Mouse (Mus musculus): Measurements from ENCODE around the gene Rps6ka2. TPM values are rescaled to one million over a fixed set of nuclear protein-coding genes. Genes with fewer than 3 reads are reported as not detected.
A peak's percentile ranks its signal among the peaks of the same experiment; 100 is the strongest.
"Not testable (repeated sequence)": the region's sequence is repeated elsewhere in the genome, so short reads cannot be mapped to it uniquely, and the experiment has no call there.

Gene Rps6ka2
- 29.6 and 30.9 TPM in 2 replicates for polyA plus RNA-seq (2016; fragmentation: Nextera tagmentation; extraction: Ambion mirVana)

DNA sequence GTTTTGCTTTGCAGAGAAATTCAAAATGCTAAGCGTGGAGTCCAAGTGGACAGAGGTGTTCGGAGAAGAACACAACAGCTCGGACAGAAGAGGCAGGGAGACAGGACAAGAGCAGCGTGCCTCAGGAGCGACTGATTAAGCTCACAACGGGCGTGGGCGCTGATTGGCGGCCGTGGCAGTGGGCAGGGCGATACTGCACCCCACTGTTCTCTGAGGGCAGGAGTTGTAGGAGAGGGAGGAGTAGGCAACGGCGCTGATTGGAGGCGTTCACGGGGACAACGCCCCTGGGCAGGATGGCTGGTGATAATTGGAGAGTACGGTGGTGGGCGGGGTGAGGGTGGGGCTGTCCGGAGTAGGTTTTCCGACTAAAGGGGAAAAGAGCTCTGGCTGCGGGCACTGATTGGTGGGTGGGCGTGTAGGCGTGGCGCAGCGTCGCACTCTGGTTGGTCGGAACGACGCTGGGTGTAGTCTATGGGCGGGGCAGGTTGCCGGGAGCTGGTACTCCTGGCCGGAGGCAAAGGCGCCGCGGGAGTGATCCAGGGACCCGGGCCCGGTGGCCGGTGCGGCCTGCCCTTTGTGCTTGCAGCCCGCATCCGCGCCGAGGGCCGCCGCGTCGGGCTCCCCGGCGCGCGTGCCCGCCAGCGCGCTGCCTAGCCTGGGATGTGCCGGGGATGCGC is at the start of gene Rps6ka2:
Rps6ka2 (plus strand) TSS at position 489 of the 677 bp plus-strand sequence.
- no peaks in the 10 kb centered on the region for H3K27me3 ChIP-seq
- peaks cover 28% of the 10 kb centered on the region for H3K4me1 ChIP-seq
- ATAC-seq (ENCODE audit: low FRiP score, low read depth): peak; percentile 99
- peak within 1 kb of the TSS; percentile 82 for H3K4me3 ChIP-seq
- no peaks in the 10 kb centered on the region for H3K9me3 ChIP-seq
- 0% methylated on average over 55 of the region's 56 CpGs for WGBS
- peak within 1 kb of the TSS; percentile 80 for H3K4me2 ChIP-seq (replicated peaks)
- peak within 1 kb of the TSS; percentile 80 for H3K9ac ChIP-seq (replicated peaks)
- peak within 1 kb of the TSS; percentile 95 for H3K27ac ChIP-seq (replicated peaks)
- H3K36me3 ChIP-seq: no peaks in the 10 kb centered on the region

DNA sequence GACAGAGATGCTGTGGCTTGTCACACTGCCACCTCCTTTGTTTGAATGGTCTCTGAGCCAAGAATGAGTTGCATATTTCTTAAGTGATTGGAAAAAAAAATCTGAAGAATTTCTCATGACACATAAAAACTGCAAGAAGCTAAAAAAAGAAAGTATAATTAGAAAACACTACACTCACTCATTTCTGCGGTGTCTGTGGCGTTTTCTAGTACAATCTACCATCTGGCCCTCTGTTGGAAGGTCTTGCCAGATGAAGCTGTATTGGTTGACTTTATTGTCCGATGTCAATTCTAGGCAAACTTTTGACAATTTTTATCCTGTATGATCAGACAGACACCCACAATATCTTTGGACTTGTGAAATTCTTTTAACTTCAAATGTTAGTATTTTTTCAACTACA is 49.1 kb upstream of the Rps6ka2 start:
- H3K4me2 ChIP-seq (replicated peaks); H3K36me3 ChIP-seq; ATAC-seq (ENCODE audit: low FRiP score, low read depth); H3K27ac ChIP-seq (replicated peaks); H3K9ac ChIP-seq (replicated peaks); H3K4me3 ChIP-seq; H3K9me3 ChIP-seq; H3K27me3 ChIP-seq; H3K4me1 ChIP-seq: not testable (repeated sequence)
- WGBS: 95% methylated on average over 3 of the region's 3 CpGs

DNA sequence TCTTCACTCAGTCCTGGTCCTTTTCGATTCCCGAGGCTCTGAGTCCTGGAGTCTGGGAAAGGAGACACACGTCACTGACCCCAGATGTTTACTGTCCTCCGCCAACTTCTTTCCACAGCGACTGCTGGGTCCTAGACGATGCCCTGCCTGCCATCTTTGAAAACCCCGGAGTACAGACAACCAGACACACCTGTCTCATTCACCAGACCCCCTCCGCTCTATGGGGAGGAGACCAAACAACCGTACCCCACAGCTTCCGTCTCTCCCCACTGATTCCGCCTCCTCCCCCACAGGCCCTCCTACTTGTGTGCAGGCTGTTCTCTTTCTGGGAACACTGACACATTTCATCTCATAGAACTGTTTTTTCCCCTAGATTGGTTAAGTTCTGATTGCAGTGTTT is 47.4 kb upstream of the Rps6ka2 start:
- not testable (repeated sequence) for H3K4me1 ChIP-seq; H3K9ac ChIP-seq (replicated peaks); H3K27me3 ChIP-seq; H3K27ac ChIP-seq (replicated peaks); H3K36me3 ChIP-seq; H3K9me3 ChIP-seq; ATAC-seq (ENCODE audit: low FRiP score, low read depth); H3K4me2 ChIP-seq (replicated peaks); H3K4me3 ChIP-seq
- WGBS: 82% methylated on average over 11 of the region's 11 CpGs

DNA sequence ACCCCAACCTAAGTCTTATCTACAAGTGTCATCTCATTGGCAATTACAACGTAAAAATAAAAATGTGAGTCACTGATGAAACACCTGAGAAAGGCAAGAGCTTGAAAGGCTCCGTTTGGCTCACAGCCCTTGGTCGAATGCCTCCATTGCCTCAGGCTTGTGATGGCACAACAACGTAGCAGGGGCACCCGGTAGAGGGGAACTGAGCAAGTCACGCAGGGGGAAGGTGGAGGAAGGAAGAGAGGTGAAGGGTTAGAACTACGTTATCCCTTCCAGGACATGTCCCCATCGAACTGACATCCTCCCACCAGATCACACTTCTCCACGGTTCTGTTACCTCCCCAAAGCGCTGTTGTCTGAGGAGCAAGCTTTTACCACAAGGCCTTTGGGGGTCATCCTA is 43.4 kb upstream of the Rps6ka2 start:
- not testable (repeated sequence) for H3K4me3 ChIP-seq; H3K27me3 ChIP-seq; H3K9me3 ChIP-seq; H3K36me3 ChIP-seq; ATAC-seq (ENCODE audit: low FRiP score, low read depth); H3K4me2 ChIP-seq (replicated peaks); H3K9ac ChIP-seq (replicated peaks); H3K4me1 ChIP-seq; H3K27ac ChIP-seq (replicated peaks)
- 91% methylated on average over 7 of the region's 10 CpGs for WGBS

DNA sequence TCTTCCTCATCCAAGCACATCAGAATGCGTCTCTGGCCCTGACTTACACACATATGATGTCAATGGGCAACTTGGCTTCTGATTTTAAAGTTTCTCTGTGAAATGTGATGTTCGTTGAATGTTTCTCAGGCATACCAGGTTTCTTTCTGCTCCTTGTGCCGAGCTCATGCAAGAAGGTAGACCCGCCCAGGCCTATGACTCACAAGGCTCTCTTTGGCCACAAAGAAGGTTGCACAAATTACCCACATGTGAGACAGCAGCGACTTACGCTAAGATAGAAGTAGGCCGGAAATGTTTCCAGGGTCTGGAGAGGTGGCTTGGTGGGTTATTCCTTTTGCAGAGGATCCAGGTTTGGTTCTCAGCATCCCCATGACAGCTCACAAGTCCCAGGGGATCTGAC is 35.9 kb upstream of the Rps6ka2 start:
- not testable (repeated sequence) for H3K4me3 ChIP-seq; H3K27me3 ChIP-seq; H3K4me2 ChIP-seq (replicated peaks); H3K27ac ChIP-seq (replicated peaks); ATAC-seq (ENCODE audit: low FRiP score, low read depth); H3K9me3 ChIP-seq; H3K9ac ChIP-seq (replicated peaks); H3K36me3 ChIP-seq; H3K4me1 ChIP-seq
- WGBS: no CpG with 5 or more reads among the region's 7 CpGs

DNA sequence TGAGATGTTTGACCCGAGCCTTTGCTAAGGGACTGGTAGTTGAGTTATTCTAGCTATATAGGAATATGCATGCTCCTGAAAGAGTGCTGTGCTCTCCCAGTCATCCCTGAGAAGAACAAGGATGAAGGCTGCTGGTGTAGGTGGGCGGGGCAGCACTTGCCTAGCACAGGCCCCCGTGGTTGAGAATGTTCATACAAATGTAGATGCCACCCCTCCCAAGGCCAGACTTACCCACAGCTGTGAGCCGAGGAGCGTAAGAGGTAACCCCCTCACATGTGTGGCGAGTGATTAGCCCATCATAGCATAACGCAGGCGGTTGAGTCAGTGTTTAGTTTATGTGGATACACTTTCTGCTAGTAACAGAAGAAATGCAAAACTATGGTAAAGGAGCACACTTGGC is 34.6 kb upstream of the Rps6ka2 start:
- H3K9me3 ChIP-seq; H3K4me1 ChIP-seq; H3K27me3 ChIP-seq; ATAC-seq (ENCODE audit: low FRiP score, low read depth); H3K4me2 ChIP-seq (replicated peaks); H3K4me3 ChIP-seq; H3K36me3 ChIP-seq; H3K27ac ChIP-seq (replicated peaks); H3K9ac ChIP-seq (replicated peaks): not testable (repeated sequence)
- 91% methylated on average over 7 of the region's 8 CpGs for WGBS

DNA sequence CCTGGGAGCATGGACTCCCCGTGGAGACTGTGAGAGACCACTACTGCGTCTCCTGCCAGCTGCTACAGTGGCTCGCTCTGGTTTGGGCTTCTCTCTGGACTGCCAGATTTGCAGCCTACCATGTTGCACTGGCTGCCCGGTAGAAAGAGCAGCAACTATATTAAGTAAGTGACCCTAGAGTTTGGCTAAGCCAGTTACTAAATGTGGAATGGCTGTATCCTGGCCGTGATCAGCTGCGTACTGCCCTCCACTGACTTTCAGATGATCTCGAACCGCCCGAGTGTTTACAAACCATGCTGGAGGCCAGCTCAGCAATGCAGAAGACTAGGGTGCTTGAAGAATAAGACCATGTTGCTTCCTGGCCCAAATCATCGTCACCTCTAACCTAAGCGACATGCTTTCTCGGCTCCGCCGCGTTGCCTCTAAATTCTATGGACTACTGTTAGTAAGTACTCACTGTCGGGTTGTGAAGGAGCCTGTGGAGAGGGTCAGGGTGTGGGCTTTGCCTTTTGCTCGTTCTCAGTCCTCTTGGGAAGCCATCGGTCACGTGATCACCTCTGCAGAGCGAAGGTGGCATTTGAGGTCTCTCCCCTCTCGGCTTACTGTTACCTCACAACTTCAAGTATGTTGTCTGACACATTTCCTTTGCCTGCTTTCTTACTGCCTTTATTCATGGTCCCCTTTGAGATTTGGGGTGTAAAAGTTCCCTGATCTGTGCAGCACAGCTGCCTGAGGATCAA is 31.6 kb upstream of the Rps6ka2 start:
- no peak overlapping the region for H3K4me2 ChIP-seq (replicated peaks)
- no peaks in the 10 kb centered on the region for H3K9me3 ChIP-seq
- H3K36me3 ChIP-seq: no peaks in the 10 kb centered on the region
- no peak overlapping the region for H3K4me3 ChIP-seq
- H3K27ac ChIP-seq (replicated peaks): no peak overlapping the region
- no peak for ATAC-seq (ENCODE audit: low FRiP score, low read depth)
- no peak overlapping the region for H3K9ac ChIP-seq (replicated peaks)
- no peaks in the 10 kb centered on the region for H3K4me1 ChIP-seq
- no peaks in the 10 kb centered on the region; the same call in 1 of the 2 replicates for H3K27me3 ChIP-seq
- 86% methylated on average over 21 of the region's 21 CpGs for WGBS

DNA sequence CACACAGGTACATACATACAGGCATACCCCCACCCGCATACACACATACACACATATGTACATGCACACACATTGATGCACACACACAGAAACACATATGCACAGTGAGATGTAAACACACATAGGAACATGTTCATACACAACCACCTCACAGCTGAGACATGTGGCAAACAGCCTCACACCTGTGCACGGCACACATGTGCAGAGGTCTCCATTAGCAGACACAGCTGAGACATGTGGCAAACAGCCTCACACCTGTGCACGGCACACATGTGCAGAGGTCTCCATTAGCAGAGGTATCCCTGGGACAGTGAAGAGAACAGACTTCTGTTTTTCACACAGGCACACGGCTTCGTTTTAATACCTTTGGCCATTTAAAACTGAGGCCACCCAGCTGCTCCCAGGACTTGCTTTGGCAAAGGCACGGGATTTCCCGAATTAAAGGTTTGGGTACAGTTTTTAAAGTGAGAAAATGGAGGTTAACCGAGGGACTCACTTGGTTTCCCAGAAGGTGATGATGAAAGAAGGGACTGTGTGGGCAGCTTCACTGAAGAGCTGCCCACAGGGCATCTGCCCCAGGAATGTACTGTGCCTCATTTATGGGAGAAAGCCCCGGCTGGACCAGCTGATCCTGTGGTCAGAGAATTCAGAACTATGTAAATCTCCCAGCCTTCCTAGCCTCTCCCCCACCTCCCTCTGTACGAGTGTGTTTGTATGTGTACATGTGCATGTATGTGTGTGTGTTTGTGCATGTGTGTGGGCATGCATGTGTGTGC is 29.3 kb upstream of the Rps6ka2 start:
- Histone ChIP-seq H3K4me3 (no peak overlapping the region), H3K9ac (replicated peaks) (no peak overlapping the region), H3K27ac (replicated peaks) (no peak overlapping the region), H3K9me3 (no peaks in the 10 kb centered on the region), H3K4me2 (replicated peaks) (no peak overlapping the region), H3K4me1 (no peaks in the 10 kb centered on the region), H3K36me3 (no peaks in the 10 kb centered on the region), H3K27me3 (no peaks in the 10 kb centered on the region; the same call in 1 of the 2 replicates)
- ATAC-seq (ENCODE audit: low FRiP score, low read depth): no peak
- WGBS: 86% methylated on average over 10 of the region's 10 CpGs

DNA sequence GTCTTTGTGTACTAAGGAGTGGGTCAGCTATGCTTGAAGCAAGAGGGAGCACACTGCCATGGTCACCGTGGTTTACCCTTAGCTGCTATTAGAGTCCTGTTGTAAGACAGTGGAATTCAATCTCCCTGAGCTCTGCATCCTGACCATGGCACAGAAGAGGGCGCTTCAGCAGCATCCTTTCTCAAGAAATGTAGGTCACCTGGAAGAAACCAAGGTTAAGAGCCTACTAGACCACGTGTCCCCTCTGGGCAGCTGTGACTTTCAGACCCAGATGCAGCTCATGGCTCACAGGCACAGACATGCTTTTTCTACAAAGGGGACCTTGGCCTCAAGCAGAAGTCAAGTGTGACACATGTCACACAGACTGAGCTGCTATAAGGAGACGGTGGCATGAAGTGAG is 27.5 kb upstream of the Rps6ka2 start:
- Histone ChIP-seq H3K4me2 (replicated peaks) (no peak overlapping the region), H3K27me3 (no peaks in the 10 kb centered on the region; the same call in 1 of the 2 replicates), H3K4me1 (no peaks in the 10 kb centered on the region), H3K4me3 (no peak overlapping the region), H3K27ac (replicated peaks) (no peak overlapping the region), H3K9ac (replicated peaks) (no peak overlapping the region), H3K9me3 (no peaks in the 10 kb centered on the region), H3K36me3 (no peaks in the 10 kb centered on the region)
- no peak for ATAC-seq (ENCODE audit: low FRiP score, low read depth)
- 59% methylated on average over 4 of the region's 4 CpGs for WGBS

DNA sequence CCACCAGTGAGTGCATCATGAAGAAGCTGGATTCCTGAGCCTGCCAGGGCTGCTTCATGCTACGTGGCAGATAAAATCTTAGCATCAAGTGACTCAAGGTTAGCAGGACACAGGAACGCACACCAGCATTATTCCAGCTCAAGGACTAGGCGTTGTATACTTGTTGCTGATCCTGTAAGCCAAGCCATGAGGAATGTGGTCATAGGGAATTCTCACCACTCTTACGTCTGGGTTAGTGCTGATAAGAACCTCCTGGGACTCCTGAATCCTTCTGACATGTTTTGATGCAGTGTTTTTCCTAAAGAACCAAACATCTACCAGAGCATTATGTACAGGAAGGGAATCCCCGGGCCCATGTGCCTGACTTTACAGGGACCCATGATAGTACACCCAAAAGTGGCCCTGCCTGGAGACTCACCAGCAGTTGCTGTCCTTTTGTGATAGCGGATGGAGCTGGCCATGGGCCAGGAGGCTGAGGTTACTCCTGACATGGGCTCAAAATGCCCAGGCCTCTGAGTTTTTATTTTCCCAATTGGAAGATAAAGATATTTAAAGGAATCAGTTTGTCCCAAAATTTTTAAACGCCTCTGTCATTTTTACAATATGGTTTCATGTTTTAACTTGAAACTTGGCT is 25.9 kb upstream of the Rps6ka2 start:
- H3K27me3 ChIP-seq: no peaks in the 10 kb centered on the region; the same call in 1 of the 2 replicates
- 87% methylated on average over 7 of the region's 7 CpGs for WGBS
- H3K4me2 ChIP-seq (replicated peaks): no peak overlapping the region
- ATAC-seq (ENCODE audit: low FRiP score, low read depth): no peak
- H3K4me1 ChIP-seq: no peaks in the 10 kb centered on the region
- H3K36me3 ChIP-seq: no peaks in the 10 kb centered on the region
- no peak overlapping the region for H3K27ac ChIP-seq (replicated peaks)
- H3K9ac ChIP-seq (replicated peaks): no peak overlapping the region
- H3K9me3 ChIP-seq: no peaks in the 10 kb centered on the region
- no peak overlapping the region for H3K4me3 ChIP-seq

DNA sequence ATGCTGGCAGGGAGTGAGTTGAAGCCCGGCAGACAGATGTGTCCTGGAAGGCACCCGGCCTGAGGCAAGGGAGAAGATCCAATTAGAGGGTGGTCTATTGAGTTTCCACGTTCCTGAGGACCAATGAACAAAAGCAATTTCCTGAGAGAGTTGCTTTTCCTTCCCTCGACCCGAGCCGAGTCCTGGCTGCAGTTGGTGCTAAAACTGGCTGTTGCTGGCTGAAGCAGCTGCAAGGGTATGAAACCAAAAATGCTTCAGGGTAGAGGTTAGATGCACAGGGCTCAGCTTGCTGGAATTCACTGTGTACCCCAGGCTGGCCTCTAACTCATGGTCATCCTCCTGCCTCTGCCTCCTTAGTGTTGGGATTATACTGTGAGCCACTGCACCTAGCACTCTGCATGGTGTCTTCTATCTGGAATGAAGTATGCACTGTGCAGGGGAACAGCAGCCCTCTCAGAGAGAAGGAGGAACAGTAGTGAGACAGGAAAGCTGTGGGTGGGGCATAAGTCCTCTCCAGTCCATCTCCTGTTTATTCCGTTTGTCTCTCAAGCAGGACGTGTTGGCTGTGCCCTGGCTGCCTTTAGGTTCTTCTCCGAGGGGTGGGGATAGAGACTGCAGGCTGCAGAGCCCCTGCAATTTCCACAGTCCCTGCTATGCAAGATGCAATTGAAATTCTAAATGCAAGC is 24.4 kb upstream of the Rps6ka2 start:
- no peak overlapping the region for H3K4me3 ChIP-seq
- H3K27ac ChIP-seq (replicated peaks): no peak overlapping the region
- no peak for ATAC-seq (ENCODE audit: low FRiP score, low read depth)
- no peaks in the 10 kb centered on the region; the same call in 1 of the 2 replicates for H3K27me3 ChIP-seq
- no peaks in the 10 kb centered on the region for H3K36me3 ChIP-seq
- WGBS: 64% methylated on average over 9 of the region's 9 CpGs
- H3K4me1 ChIP-seq: no peaks in the 10 kb centered on the region
- no peak overlapping the region for H3K4me2 ChIP-seq (replicated peaks)
- no peaks in the 10 kb centered on the region for H3K9me3 ChIP-seq
- no peak overlapping the region for H3K9ac ChIP-seq (replicated peaks)
